Mouse (Mus musculus): ENCODE measurements around the gene Esrrb.

DNA sequence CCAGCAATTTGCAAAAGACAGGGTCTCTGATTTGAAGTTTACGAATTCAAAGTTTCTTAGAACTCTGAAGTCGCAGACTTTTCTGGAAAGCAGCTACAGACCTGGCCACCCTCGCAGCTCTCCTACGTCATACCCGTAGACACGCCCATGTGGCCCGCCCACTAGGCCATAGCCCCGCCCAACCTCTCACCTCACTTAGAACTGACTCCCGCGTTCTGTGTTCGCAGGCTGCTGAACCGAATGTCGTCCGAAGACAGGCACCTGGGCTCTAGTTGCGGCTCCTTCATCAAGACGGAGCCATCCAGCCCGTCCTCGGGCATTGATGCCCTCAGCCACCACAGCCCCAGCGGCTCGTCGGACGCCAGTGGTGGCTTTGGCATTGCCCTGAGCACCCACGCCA, 109.0 kb downstream of the Esrrb start:
- TF ChIP-seq CTCF (IDR thresholded peaks at IDR 0.05; ENCODE audit: extremely low read depth, insufficient read length, insufficient replicate concordance, low read depth, low read length), result no peak
- TF ChIP-seq POLR2A (IDR thresholded peaks at IDR 0.05; ENCODE audit: low read depth, low read length), result no peak

Data from small intestine, adult 2 months (tissue).